Mouse (Mus musculus) common myeloid progenitor, adult 5-6 weeks (primary cell): ENCODE data around the gene Nr1h4. TPM values are rescaled to one million over a fixed set of nuclear protein-coding genes. Genes with fewer than 3 reads are reported as not detected.
A peak's percentile ranks its signal among the peaks of the same experiment; 100 is the strongest.

Source experiments
- ATAC-seq: replicated peaks from 2 replicates; pipeline ENCODE4 v1.8.0; 2016; ENCODE audit warnings: low read depth, mild to moderate bottlenecking, moderate TSS enrichment, inconsistent platforms; ENCODE audit not compliant: poor library complexity, severe bottlenecking
- total RNA-seq: library from RNA; stranded (forward); fragments of 200-1000, 187-1606 nt; gene quantifications from 2 replicates; pipeline ENCODE4 v1.2.3, GENCODE M21; 2017

The Nr1h4 gene
- total RNA-seq, 1 experiment from 2014 or later, result not detected

- ATAC-seq, result no peak
These were observed 95.9 kb downstream of the Nr1h4 start for GRCm38 (mm10) chr10:89437472-89437871.

- no peak for ATAC-seq
These were observed 97.5 kb downstream of the Nr1h4 start for GRCm38 (mm10) chr10:89435920-89436319.

GRCm38 (mm10) chr10:89435413-89435812, 98.0 kb downstream of the Nr1h4 start:
- no peak for ATAC-seq

GRCm38 (mm10) chr10:89434509-89435210, 98.7 kb downstream of the Nr1h4 start:
- no peak for ATAC-seq

GRCm38 (mm10) chr10:89432743-89433142, 100.6 kb downstream of the Nr1h4 start:
- ATAC-seq, result no peak

GRCm38 (mm10) chr10:89430751-89431150, 102.6 kb downstream of the Nr1h4 start:
- ATAC-seq, result no peak

- ATAC-seq, result no peak
These were observed 108.5 kb downstream of the Nr1h4 start for GRCm38 (mm10) chr10:89424800-89425393.

- ATAC-seq, result no peak
These were observed 109.2 kb downstream of the Nr1h4 start for GRCm38 (mm10) chr10:89424217-89424616.

GRCm38 (mm10) chr10:89423164-89423778, 110.1 kb downstream of the Nr1h4 start:
- ATAC-seq, result no peak

- peak; percentile 86 for ATAC-seq
These were observed 110.8 kb downstream of the Nr1h4 start for GRCm38 (mm10) chr10:89422504-89423158.

- no peak for ATAC-seq
These were observed 115.4 kb downstream of the Nr1h4 start for GRCm38 (mm10) chr10:89417966-89418365.

- peak; percentile 99 for ATAC-seq
These were observed 117.9 kb downstream of the Nr1h4 start for GRCm38 (mm10) chr10:89415478-89415877.

GRCm38 (mm10) chr10:89407551-89407950, 125.8 kb downstream of the Nr1h4 start:
- peak; percentile 64 for ATAC-seq

GRCm38 (mm10) chr10:89406733-89407484, 126.5 kb downstream of the Nr1h4 start:
- ATAC-seq, result peak; percentile 66

GRCm38 (mm10) chr10:89404936-89405335, 128.4 kb downstream of the Nr1h4 start:
- ATAC-seq, result no peak

Other genes starting within 250 kb of the Nr1h4 start
- gene Ano4, start 188.8 kb downstream of the Nr1h4 start, total RNA-seq, result 8.8 TPM in 1 of 2 replicates, not detected in the other
- 16.4 and 25.9 TPM in 2 replicates for gene Gas2l3, start 89.6 kb downstream of the Nr1h4 start, total RNA-seq
- not detected in 2 replicates for gene Slc17a8, start 87.7 kb upstream of the Nr1h4 start, total RNA-seq
- 30.4 and 36.7 TPM in 2 replicates for gene Scyl2, start 152.7 kb upstream of the Nr1h4 start, total RNA-seq
- gene Actr6, start 198.7 kb upstream of the Nr1h4 start, total RNA-seq, result 16.8 and 21.7 TPM in 2 replicates
- gene Uhrf1bp1l, start 211.4 kb upstream of the Nr1h4 start, total RNA-seq, result 33.6 and 45.0 TPM in 2 replicates